Mouse (Mus musculus): ENCODE measurements around the gene Jam3.
"Not testable (repeated sequence)": the region's sequence is repeated elsewhere in the genome, so short reads cannot be mapped to it uniquely, and the experiment has no call there.

Jam3 gene

DNA sequence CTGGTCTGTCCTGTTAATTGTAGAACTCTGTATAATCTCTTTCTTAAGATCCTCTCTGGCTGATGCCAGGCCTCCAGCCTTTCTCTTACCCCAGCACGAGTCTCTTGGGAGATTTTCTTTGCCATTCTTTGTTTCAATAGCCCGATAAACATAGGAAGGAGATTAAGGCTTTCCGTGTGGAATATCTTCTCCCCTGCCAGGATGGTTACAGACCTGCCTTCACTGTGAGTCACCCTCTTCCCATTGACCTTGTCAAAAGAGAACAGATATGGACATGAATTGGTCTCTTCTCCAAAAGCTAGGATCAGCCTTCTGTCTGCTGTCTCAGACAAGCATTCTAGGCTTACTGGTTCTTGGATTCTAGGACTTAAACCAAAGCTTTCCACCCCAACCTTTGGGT is 15.5 kb upstream of the Jam3 start:
- DNase-seq (ENCODE audit: low spot score) = no peak

DNA sequence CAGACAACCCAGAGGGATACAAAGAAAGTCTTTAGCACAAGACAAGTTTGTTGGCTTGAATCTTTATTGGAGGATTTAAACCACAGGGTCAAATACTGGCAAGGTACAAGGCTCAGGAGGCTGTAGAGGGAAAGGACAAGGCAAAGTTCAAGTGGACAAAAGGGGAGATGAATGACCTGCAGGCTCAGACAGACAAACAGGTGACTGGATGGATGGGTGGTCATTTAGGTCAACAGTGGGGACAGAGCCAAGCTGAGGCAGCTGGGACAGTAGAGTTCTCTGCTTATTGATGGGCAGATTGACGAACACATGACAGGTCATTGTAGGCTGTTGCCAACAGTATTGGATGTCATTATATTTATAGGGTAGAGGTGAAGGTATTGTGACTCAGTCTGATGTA is 11.8 kb upstream of the Jam3 start:
- DNase-seq (ENCODE audit: low spot score) = no peak

DNA sequence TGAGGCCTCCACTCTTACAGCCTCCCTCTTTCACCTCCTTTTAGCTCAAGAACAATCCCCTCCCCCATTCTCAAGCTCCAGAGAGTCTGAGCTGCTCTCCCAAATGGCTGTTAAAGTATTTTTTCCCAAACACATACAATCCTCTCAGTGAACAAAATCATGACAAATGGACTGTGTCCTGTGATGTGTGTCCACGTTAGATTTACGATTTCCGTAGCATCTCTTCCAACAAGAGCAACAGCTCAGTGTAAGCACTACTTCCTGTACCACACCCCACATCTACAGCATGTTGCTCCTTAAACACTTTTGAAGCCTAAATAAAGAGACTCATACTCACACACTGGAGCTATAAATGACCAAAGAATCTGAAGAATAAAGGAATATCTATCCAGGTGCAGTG is 10.4 kb upstream of the Jam3 start:
- DNase-seq (ENCODE audit: low spot score) = no peak

DNA sequence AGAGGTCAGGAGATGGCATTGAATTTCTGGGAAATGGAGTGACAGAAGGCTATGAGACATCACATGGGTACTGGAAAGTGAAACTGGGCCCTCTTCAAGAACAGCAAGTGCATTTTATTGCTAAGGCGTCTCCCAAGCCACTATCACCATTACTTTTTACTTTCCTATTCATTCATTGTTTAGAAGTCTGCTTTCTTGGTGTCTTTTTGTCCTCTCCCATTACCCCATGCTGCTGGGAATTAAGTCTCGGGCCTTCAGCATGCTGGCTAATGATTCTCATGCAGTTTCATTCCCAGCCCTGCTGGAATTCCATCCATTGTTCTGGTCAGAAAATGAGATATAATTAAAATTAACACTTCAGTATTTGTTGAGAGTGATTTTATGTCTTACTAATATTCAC is 9.7 kb upstream of the Jam3 start:
- no peak for DNase-seq (ENCODE audit: low spot score)

DNA sequence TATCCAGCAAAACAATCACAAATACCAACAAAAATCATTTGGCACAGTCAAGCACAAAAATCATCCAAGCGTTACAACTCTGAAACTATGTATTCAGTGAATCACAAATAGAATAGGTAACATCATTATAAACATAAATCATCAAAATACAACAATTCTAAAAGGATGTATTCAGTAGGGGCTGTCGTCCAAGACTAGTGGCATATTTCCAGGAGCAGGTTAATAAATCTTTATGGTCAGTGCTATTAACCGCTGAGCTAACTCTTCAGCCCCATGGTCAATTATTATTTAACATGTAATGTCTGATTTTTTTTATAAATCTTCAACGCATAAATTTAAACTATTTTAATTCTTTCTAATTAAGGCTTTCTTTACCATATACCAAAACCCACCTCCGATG is 8.4 kb upstream of the Jam3 start:
- not testable (repeated sequence) for DNase-seq (ENCODE audit: low spot score)

DNA sequence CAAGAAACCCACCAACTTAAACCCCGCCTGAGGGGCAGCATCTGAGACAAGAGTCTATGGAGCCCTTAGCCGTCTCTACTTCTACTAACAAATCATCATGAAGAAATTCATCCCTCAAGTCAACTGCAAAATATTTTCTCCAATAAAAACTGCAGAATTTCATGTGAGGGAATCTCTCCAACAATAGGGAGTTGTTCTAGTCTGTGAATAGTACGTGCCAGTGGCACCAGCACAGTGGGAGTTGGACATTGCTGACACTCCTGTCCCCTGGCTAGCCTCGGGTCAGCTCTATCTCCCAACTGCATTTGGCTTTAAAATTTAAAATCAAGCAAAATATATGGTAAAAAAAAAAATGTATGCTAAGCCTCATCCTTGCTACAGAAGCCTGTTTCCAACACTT is 1.4 kb downstream of the Jam3 start:
- no peak for DNase-seq (ENCODE audit: low spot score)

DNA sequence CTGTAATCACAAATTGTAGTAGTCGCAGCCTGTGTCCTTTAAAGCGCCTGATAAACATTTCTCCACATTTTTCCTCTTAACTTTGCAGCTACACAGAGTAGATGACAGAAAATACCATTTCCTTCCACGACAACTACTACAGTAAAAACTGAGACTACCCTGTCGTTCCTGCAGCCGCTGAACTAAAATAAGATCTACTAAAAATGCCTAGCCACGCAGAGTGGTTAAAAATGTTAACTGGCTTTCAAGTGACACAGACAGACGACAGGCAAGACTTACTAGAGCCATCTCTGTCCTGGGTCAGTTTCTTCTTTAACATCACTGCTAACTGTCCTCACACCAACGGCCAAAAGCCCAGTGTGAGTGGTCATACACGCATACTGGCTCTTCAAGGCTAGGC is 5.4 kb downstream of the Jam3 start:
- no peak for DNase-seq (ENCODE audit: low spot score)

DNA sequence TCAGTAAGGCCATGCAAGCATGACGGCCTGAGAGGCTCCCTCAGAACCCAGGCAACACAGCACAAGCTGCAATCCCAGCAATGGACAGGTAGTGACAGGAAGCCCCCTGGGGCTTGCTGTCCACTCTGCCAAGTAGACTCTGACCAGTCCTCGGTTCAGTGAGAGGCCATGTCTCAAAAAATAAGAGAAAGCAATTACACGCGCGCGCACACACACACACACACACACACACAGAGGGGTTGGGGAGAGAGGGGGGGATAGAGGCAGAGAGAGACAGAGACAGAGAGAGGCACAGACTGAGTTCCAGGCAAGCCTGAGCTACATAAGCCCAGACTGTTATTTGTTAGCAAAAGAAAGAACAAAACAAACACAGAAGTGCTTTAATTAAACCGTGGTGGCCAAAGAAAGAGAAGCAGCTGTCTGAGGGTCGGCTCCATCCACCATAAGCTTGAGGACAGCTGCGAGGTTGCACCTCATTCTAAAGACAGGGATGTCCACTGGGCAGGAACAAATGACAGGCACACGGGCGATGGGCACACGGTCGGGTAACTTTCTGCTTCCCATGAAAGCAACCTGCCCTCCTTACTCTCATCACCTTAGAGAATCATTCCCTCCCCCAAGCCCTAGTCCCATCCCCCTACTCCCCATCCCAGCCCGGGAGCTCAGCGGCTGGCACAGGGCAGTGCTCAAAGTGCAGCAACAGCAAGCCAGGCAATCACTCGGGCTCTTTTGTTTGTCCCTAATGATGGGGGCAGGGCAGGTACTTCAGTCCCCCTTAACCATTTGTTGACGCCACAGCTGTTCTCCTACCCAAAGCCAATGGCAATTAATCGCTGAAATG is 6.4 kb downstream of the Jam3 start:
- no peak for DNase-seq (ENCODE audit: low spot score)

DNA sequence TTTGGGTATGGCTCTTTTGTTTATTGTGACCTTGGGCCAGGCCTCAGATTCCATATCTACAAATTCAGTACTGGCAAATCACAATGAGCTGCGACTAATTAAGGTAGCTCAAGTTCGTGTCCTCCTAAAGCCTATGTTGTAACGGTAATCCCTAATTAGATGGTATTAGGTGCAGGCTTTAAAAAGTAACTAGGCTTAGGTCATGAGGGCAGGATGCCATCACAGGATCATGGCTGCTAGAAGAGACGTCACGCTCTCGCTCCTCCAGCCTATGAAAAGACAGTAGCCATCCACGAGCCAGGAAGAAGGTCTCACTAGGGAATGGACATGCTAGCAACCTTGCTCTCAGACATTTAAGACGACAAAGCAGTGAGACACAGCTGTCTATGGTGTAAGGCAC is 7.3 kb downstream of the Jam3 start:
- no peak for DNase-seq (ENCODE audit: low spot score)

DNA sequence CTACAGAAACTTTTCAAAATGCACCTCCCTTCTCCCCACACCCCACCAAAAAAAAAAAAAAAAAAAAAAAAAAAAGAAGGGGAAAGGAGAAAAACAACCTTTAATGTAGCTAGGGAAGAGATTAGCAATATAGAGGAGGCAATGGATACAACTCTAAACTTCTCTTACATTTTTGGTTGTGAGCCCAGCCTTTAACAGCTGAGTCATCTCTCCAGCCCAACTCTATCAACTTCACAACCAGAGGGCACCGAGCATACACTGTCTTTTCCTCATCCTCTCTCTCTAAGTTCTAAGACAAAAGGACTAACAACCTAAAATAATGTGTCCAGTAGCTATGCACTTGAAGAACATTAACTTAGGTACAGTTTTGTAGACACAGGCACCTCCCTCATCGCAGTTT is 8.4 kb downstream of the Jam3 start:
- DNase-seq (ENCODE audit: low spot score) = no peak

DNA sequence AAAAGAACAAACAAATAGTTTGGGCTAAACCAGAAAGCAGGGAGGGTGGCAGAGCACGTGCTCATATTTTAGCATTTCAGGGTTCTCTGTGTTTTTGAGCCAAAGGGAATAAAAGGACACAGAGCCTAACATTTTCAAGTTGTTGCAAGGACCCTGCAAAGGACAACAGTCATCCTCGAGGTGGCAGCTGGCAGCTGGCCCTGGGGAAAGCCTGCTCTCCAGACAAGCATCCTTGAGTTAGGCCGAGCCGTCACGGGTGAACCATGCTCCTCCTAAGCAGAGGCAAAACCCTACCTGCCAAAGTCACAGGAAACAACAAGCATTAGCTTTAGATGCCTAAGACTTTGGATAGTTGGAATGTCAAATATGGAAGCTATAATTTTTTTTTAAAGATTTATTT is 10.2 kb downstream of the Jam3 start:
- no peak for DNase-seq (ENCODE audit: low spot score)

DNA sequence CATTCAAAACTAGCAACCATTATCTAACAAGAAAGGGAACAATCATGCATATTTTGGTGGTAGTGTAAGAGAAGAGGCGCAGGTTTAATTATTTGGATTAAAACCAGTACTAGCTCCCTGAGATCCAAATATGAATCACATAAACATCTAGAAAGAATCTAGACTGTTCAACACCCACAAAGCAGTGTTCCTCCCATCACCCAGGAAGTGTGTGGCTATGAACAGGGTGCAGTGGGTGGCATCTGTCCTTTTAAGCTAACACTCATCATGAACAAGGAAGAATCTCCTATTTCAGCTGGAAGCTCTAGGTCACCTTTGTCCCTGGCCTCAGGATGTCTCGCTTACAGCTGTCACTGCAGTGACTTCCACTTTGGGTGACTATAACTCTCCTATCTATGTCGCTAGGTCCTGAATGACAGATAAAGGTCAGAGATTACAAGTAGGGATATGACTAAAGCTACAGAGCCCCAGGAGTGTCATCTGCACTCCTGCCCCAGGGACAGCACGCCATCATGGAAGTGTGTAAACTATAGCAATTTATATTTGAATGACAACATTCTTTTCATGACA is 10.9 kb downstream of the Jam3 start:
- no peak for DNase-seq (ENCODE audit: low spot score)

DNA sequence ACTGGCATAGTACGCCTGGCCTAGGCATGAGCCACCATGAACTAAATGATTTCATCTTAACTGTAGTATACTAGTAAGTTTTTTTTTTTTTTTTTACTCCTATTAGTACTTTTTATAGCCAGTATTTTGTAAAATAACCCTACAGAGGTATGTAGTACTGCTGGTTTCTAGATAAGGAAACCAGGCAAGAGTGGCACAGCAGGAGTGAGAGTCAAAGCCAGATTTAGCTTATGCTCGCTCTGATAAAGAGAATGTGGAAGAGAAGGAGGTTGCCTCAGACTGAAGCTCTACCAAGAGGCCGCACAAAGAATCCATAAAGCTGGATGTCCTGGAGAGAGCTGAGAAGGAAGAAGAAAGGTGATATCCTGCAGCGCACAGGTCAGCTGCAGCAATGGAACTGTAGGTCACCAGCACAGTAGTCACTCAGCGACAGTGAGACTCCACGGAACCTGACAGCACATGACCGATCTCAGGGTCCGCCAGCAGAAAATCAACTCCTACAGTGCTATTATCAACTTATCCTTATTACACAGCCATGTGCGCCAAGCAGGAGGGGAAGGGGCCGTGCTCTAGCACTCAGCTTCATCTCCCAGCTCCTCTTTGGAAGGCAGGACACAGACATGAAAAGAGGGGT is 14.7 kb downstream of the Jam3 start:
- DNase-seq (ENCODE audit: low spot score) = no peak

DNA sequence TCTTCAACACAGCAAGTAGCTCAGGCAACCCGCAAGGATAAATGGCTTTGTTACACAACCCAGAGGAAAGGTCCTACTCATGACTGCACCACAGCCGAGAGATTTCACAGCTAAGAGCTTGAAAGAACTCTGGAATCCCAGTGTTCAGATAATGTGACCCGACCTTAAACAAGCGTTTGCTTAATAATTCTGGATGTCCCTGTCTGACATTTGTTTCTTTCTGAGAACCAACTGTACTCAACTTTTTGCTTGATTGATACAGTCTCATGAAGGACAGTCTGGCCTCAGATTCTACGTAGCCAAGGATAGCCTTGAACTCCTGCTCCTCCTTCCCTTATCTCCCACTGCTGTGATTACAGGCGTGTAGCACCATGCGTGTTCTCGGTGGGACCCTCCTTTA is 18.6 kb downstream of the Jam3 start:
- DNase-seq (ENCODE audit: low spot score) = no peak

DNA sequence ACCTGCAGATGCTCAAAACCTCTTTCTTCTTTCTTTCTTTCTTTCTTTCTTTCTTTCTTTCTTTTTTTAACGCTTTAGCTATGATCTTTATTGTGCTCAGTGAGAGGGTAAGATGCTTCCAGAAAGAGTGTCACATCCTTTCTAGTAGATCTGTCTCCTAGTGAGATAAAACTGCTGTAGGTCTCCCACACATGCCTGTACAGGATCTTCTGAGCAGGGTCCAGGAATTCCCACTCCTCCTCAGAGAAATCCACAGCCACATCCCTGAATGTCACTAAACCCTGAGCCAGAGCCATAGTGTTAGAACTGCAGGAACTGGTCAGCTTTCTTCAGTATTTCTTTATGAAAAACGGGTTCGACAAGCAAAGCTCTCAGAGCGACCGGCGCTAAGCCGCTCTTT is 19.8 kb downstream of the Jam3 start:
- DNase-seq (ENCODE audit: low spot score) = no peak

DNA sequence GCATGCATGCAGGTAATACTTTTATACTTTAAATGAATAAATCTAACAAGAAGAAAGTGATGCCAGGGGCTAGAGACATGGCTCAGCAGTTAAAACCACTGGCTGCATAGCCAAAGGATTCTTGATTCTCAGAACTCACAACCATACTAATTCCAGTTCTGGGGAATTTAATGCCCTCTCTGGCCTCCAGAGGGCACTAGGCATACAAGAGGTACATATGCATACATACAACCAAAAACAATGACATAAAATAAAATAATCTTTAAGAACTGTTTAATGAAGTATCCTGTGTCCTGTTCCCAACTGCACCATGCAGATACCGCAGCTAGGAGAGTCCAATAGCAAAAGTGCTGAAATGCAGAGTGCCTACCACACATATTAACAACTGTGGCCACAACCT is 20.8 kb downstream of the Jam3 start:
- DNase-seq (ENCODE audit: low spot score) = no peak

DNA sequence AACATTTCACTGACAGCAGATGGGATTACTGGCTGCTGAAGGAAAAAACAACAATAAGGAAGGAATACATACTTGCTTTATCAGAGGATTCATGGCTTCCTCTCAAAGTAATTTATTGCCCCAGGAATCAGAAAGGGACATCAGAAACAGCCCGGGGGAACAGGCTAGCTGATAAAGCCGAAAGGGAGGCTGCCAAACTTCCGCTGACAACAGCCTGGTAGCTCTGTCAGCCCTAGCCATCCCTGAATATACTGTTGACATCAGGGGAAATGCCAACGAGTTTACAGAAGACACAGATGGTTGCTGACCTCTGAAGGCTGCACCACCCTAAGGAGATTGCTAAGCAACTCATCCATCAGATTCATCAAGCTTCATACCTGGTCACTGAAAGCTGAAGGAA is 26.6 kb downstream of the Jam3 start:
- no peak for DNase-seq (ENCODE audit: low spot score)

DNA sequence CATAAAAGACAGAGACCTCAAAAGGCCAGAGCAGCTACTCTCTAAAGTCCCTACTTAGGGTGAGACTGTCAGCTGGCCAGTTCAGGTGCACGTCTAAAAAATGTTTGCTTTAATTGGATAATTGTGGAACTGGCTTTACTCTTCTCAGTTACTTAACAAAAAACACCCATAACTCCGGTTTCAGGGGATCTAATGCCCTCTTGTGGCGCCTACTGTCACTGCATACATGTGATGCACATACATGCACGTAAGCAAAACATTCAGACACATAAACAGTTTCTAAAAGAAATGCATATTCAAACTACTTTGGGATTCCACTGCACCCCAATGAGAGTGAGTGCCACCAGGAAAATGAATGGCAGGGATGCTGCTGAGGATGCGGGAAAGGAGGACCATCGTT is 28.7 kb downstream of the Jam3 start:
- DNase-seq (ENCODE audit: low spot score) = no peak

DNA sequence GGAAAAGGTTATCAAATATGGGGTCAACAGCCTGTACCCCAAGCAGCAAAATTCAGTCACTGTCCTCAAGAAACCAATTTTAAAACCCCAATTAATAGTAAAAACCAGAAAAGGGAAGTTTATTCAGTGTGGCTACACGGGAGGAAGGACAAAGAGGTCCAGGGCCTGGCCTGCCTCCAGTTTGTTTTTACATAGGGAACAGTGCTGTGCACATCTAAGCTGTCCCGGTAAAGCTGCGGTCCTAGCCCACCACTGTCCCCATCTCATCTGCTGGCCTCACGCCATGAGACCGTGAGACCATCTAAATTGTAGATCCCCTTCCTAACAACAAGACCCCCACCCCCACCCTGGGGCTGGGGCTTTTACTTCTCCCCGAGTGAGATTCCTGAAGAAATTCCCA is 29.8 kb downstream of the Jam3 start:
- no peak for DNase-seq (ENCODE audit: low spot score)

DNA sequence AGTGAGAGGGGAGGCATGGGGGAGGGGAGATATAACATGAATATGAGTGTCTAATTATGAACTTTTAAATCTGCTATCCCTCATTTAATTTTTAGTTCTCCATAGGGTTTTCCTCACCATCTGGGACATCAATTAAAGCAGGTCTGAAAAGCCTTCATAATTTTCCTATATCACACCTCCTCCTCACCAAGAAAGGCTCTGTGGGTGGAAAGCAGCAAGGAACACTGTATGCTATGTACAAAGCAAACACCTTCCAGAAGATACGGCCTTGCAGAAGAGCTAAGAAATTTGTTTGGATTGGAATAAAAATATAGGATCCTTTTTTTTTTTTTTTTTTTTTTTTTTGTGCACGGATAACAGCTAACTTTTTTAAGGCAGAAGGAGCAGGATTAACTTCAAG is 31.3 kb downstream of the Jam3 start:
- DNase-seq (ENCODE audit: low spot score) = no peak

DNA sequence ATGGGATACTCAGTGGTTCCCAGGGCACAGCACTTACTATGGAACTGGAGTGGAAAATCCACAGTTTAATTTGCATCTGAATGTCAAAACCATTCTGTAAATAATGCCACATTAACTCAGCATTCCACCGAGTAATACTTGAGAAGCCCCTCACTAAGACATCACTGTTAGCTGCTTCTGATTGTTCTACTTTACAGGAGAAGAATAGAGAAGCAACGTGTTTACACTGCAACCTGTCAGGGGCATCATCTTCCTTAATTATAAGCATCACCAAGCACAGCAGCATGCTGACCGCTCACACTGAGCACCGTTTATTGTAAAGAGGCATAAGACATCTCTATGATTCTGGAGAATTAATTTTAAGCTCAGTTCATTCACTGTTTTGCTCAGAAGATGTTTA is 32.3 kb downstream of the Jam3 start:
- DNase-seq (ENCODE audit: low spot score) = no peak

DNA sequence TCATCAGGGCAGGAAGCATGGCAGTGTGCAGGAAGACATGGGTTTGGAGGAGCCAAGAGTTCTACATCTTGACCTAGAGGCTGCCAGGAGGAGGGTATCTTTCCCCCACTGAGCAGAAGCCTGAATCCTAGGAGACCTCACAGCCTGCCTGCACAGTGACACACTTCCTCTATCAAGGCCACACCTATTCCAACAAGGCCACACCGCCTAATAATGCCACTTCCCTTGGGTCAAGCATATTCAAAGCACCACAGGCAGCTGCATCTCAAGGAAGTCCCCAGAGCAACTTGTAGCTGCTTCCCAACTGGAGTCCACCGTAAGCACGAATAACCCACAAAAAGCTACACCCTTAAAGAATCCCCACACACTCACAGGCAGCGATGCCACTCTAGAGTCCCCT is 33.1 kb downstream of the Jam3 start:
- no peak for DNase-seq (ENCODE audit: low spot score)

DNA sequence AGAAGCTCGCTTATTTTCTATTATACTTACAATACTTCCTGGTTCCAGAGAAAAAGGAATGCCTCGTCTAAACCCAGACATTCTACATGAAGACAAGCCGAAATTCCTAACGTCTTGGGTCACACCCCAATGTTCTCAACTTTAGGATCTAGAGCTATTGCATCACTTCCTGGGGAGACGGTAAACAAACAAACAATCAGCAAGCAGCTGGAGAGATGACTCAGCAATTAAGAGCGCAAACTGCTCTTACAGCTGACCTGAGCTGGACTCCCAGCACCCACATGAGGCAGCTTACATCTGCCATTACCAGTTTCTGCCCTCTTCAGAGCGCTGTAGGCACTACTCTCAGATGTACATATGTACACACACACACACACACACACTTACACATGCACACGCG is 34.0 kb downstream of the Jam3 start:
- no peak for DNase-seq (ENCODE audit: low spot score)

DNA sequence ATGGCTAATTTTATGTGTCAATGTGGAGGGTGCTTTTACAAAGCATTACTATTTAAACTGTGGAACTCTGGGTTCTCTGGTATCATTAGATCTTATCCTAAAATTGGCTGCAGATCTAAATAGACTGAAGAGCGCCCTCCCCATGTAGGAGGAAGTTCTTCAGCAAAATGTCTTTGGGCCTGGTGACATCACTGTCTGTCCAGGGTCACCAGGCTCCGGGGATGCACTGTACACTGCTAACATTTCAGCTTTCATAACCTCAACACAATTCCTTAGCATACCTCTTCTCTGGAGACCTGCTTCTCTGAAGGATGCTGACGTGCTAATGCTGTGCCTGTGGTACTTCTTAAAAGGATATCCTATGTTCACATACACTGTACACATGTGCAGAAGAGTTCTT is 43.5 kb downstream of the Jam3 start:
- DNase-seq (ENCODE audit: low spot score) = no peak
